Mouse (Mus musculus) ES-Bruce4 (cell line): ENCODE measurements around the gene Abat.

Experiments used
- CTCF ChIP-seq: IDR thresholded peaks from one replicate; pipeline ENCODE4 v1.8.1; 2011; ENCODE audit warnings: low read depth, low read length
- EP300 ChIP-seq: IDR thresholded peaks from 2 replicates; pipeline ENCODE4 v1.6.1; 2011; ENCODE audit warnings: low read depth, low read length; ENCODE audit not compliant: insufficient read depth
- POLR2A ChIP-seq: IDR thresholded peaks from one replicate; pipeline ENCODE4 v1.8.1; 2011; ENCODE audit warnings: low read length; ENCODE audit not compliant: insufficient read depth

DNA sequence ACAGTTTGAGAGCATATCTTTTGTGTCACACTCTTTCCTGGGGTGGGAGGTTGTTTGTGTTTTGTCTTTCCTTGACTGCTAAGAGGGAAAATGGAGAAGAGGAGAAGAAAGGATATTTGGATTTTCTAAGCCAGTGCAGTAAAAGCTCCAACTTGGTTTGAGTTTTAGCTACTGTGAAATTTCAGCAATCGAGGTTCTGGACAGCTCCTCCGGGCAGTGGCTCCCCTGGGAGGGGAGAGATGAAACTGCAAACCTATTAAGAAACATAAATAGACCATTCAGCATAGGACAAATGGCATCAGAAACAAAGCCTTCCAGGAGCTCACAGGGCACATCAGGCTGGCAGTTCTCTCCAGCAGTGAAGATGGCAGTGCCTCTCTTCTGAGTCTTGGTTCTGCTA is 9.0 kb upstream of the Abat start:
- TF ChIP-seq CTCF = no peak
- no peak for TF ChIP-seq POLR2A
- TF ChIP-seq EP300 = no peak
